Mouse (Mus musculus): ENCODE results near the gene Chaf1b. TPM values are rescaled to one million over a fixed set of nuclear protein-coding genes. Genes with fewer than 3 reads are reported as not detected.

Gene Chaf1b
- total and polyA plus RNA-seq, 2 experiments from 2014 or later: 12.6 to 13.6 TPM

- no peak for TF ChIP-seq CTCF (IDR thresholded peaks at IDR 0.05; ENCODE audit: low read depth)
- TF ChIP-seq EP300 (IDR thresholded peaks at IDR 0.05; ENCODE audit: low read depth): no peak
- Histone ChIP-seq H3K9me3 (replicated peaks; ENCODE audit: control insufficient read depth, low read length) (no peaks in the 10 kb centered on the region), H3K4me2 (ENCODE audit: low read depth, low read length) (no peak overlapping the region), H3K27ac (ENCODE audit: low read depth) (no peak overlapping the region), H3K36me3 (replicated peaks; ENCODE audit: control insufficient read depth, insufficient read depth, low read length) (no peaks in the 10 kb centered on the region), H3K4me1 (ENCODE audit: control insufficient read depth, insufficient read depth) (no peaks in the 10 kb centered on the region), H3K4me3 (ENCODE audit: low read depth, low read length) (no peak overlapping the region), H3K27me3 (ENCODE audit: control insufficient read depth, insufficient read depth, low read length) (no peaks in the 10 kb centered on the region), H3K9ac (replicated peaks; ENCODE audit: low read depth, low read length) (no peak overlapping the region)
- ATAC-seq (ENCODE audit: insufficient read depth, low read depth) (no peak), DNase-seq (ENCODE audit: low spot score) (no peak)
- WGBS: 71% methylated on average over 5 of the region's 5 CpGs
Observed at GRCm38 (mm10) chr16:93907761-93908160, 24.1 kb downstream of the Chaf1b start.

- H3K9ac ChIP-seq (replicated peaks; ENCODE audit: low read depth, low read length): no peak overlapping the region
- no peaks in the 10 kb centered on the region for H3K27me3 ChIP-seq (ENCODE audit: control insufficient read depth, insufficient read depth, low read length)
- DNase-seq (ENCODE audit: low spot score) (no peak), ATAC-seq (ENCODE audit: insufficient read depth, low read depth) (no peak)
- H3K4me3 ChIP-seq (ENCODE audit: low read depth, low read length): no peak overlapping the region
- TF ChIP-seq CTCF (IDR thresholded peaks at IDR 0.05; ENCODE audit: low read depth): no peak
- no peak for TF ChIP-seq EP300 (IDR thresholded peaks at IDR 0.05; ENCODE audit: low read depth)
- no peaks in the 10 kb centered on the region for H3K9me3 ChIP-seq (replicated peaks; ENCODE audit: control insufficient read depth, low read length)
- no peak overlapping the region for H3K4me2 ChIP-seq (ENCODE audit: low read depth, low read length)
- WGBS: 92% methylated on average over 8 of the region's 8 CpGs
- no peak overlapping the region for H3K27ac ChIP-seq (ENCODE audit: low read depth)
- H3K36me3 ChIP-seq (replicated peaks; ENCODE audit: control insufficient read depth, insufficient read depth, low read length): no peaks in the 10 kb centered on the region
- no peaks in the 10 kb centered on the region for H3K4me1 ChIP-seq (ENCODE audit: control insufficient read depth, insufficient read depth)
Observed at GRCm38 (mm10) chr16:93908196-93908595, 24.5 kb downstream of the Chaf1b start.

GRCm38 (mm10) chr16:93909936-93910335, 26.2 kb downstream of the Chaf1b start:
- H3K27ac ChIP-seq (ENCODE audit: low read depth): no peak overlapping the region
- WGBS: 76% methylated on average over 3 of the region's 3 CpGs
- DNase-seq (ENCODE audit: low spot score) (no peak), ATAC-seq (ENCODE audit: insufficient read depth, low read depth) (no peak)
- H3K4me1 ChIP-seq (ENCODE audit: control insufficient read depth, insufficient read depth): no peaks in the 10 kb centered on the region
- H3K36me3 ChIP-seq (replicated peaks; ENCODE audit: control insufficient read depth, insufficient read depth, low read length): no peaks in the 10 kb centered on the region
- H3K4me2 ChIP-seq (ENCODE audit: low read depth, low read length): no peak overlapping the region
- no peak overlapping the region for H3K9ac ChIP-seq (replicated peaks; ENCODE audit: low read depth, low read length)
- TF ChIP-seq CTCF (IDR thresholded peaks at IDR 0.05; ENCODE audit: low read depth) (no peak), EP300 (IDR thresholded peaks at IDR 0.05; ENCODE audit: low read depth) (no peak)
- no peaks in the 10 kb centered on the region for H3K27me3 ChIP-seq (ENCODE audit: control insufficient read depth, insufficient read depth, low read length)
- H3K4me3 ChIP-seq (ENCODE audit: low read depth, low read length): no peak overlapping the region
- H3K9me3 ChIP-seq (replicated peaks; ENCODE audit: control insufficient read depth, low read length): no peaks in the 10 kb centered on the region

- DNase-seq (ENCODE audit: low spot score) (no peak), ATAC-seq (ENCODE audit: insufficient read depth, low read depth) (no peak)
- no peaks in the 10 kb centered on the region for H3K36me3 ChIP-seq (replicated peaks; ENCODE audit: control insufficient read depth, insufficient read depth, low read length)
- no peak overlapping the region for H3K4me2 ChIP-seq (ENCODE audit: low read depth, low read length)
- H3K4me1 ChIP-seq (ENCODE audit: control insufficient read depth, insufficient read depth): no peaks in the 10 kb centered on the region
- WGBS: 62% methylated on average over 28 of the region's 28 CpGs
- H3K4me3 ChIP-seq (ENCODE audit: low read depth, low read length): no peak overlapping the region
- no peaks in the 10 kb centered on the region for H3K9me3 ChIP-seq (replicated peaks; ENCODE audit: control insufficient read depth, low read length)
- no peaks in the 10 kb centered on the region for H3K27me3 ChIP-seq (ENCODE audit: control insufficient read depth, insufficient read depth, low read length)
- TF ChIP-seq EP300 (IDR thresholded peaks at IDR 0.05; ENCODE audit: low read depth) (no peak), CTCF (IDR thresholded peaks at IDR 0.05; ENCODE audit: low read depth) (no peak)
- H3K9ac ChIP-seq (replicated peaks; ENCODE audit: low read depth, low read length): no peak overlapping the region
- H3K27ac ChIP-seq (ENCODE audit: low read depth): no peak overlapping the region
Observed at GRCm38 (mm10) chr16:93910735-93911665, 27.3 kb downstream of the Chaf1b start.

GRCm38 (mm10) chr16:93912158-93912557, 28.5 kb downstream of the Chaf1b start:
- WGBS: 69% methylated on average over 5 of the region's 5 CpGs
- no peaks in the 10 kb centered on the region for H3K4me1 ChIP-seq (ENCODE audit: control insufficient read depth, insufficient read depth)
- no peaks in the 10 kb centered on the region for H3K27me3 ChIP-seq (ENCODE audit: control insufficient read depth, insufficient read depth, low read length)
- ATAC-seq (ENCODE audit: insufficient read depth, low read depth) (no peak), DNase-seq (ENCODE audit: low spot score) (no peak)
- H3K27ac ChIP-seq (ENCODE audit: low read depth): no peak overlapping the region
- H3K9ac ChIP-seq (replicated peaks; ENCODE audit: low read depth, low read length): no peak overlapping the region
- no peak overlapping the region for H3K4me2 ChIP-seq (ENCODE audit: low read depth, low read length)
- no peaks in the 10 kb centered on the region for H3K9me3 ChIP-seq (replicated peaks; ENCODE audit: control insufficient read depth, low read length)
- no peak for TF ChIP-seq CTCF (IDR thresholded peaks at IDR 0.05; ENCODE audit: low read depth)
- no peak for TF ChIP-seq EP300 (IDR thresholded peaks at IDR 0.05; ENCODE audit: low read depth)
- H3K4me3 ChIP-seq (ENCODE audit: low read depth, low read length): no peak overlapping the region
- no peaks in the 10 kb centered on the region for H3K36me3 ChIP-seq (replicated peaks; ENCODE audit: control insufficient read depth, insufficient read depth, low read length)

Measured in heart, postnatal 0 days (tissue).